Mouse (Mus musculus): ENCODE data around the gene Carm1. TPM values are rescaled to one million over a fixed set of nuclear protein-coding genes. Genes with fewer than 3 reads are reported as not detected.

The Carm1 gene
- polyA plus RNA-seq, 1 experiment: 47.7 TPM

DNA sequence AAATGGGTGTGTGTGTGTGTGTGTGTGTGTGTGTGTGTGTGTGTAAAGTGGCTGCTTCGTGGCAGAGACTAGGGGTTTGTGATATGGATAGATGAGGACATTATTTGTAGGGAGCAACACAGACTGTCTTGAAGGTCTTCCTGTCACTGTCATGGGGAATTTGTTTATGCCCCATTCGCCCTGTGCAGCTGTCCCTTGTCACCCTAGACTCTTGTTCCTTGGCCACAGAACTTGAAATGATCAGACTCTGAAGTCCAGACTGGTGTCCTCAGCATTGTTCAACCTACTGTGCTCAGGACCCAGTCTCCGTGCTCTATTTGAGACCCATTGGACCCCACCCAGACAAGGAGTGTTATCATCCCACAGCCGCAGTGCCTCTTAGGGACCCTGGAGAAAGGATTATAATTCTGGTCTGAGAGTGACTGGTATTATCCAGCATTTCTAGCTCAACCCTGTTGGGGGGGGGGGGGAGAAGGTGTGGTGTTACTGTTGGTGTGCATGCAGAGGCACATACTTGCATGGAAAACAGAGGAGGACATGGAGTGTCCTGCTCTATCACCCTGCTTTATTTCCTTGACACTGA, 18.4 kb downstream of the Carm1 start:
- 66% methylated on average over 4 of the region's 4 CpGs for WGBS
- TF ChIP-seq POLR2A (IDR thresholded peaks at IDR 0.05; ENCODE audit: low read depth, low read length) (no peak), CTCF (conservative IDR thresholded peaks at IDR 0.05; ENCODE audit: insufficient read depth, insufficient read length, low read depth, low read length) (no peak)

DNA sequence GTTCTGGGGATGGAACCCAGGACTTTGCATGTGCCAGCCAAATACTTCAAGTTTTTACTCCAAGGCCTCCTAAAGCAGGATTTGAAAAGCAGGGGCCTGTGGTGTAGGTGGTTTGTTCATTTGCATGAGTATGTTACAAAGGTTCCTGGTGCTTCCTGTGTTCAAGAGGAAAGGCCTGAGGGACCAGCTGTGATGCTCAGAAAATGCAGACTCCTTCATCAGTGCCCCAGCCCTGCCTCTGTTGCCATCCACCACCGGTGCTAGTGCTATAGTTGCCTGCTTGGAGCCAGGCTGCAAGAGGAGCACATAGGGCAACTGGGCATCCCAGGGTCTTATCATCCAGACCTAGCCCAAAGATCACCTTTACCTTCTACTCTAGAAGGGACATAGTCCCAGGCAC, 19.8 kb downstream of the Carm1 start:
- Histone ChIP-seq H3K36me3 (ENCODE audit: control insufficient read depth, insufficient read depth, low read length) (no peaks in the 10 kb centered on the region), H3K27me3 (replicated peaks; ENCODE audit: control insufficient read depth, insufficient read depth, low read length) (no peaks in the 10 kb centered on the region), H3K4me1 (ENCODE audit: control insufficient read depth, insufficient read depth, low read length) (peaks cover 4% of the 10 kb centered on the region), H3K4me3 (ENCODE audit: insufficient read depth, low read depth, low read length) (no peak overlapping the region), H3K27ac (ENCODE audit: insufficient read depth, low read depth, low read length) (no peak overlapping the region)
- TF ChIP-seq POLR2A (IDR thresholded peaks at IDR 0.05; ENCODE audit: low read depth, low read length): no peak
- WGBS: 84% methylated on average over 1 of the region's 1 CpGs
- DNase-seq: no peak

More for the DNA sequence above, 18.4 kb downstream of the Carm1 start:
- DNase-seq: no peak
- H3K4me1 ChIP-seq (ENCODE audit: control insufficient read depth, insufficient read depth, low read length): peaks cover 6% of the 10 kb centered on the region
- H3K27me3 ChIP-seq (replicated peaks; ENCODE audit: control insufficient read depth, insufficient read depth, low read length): no peaks in the 10 kb centered on the region
- no peak overlapping the region for H3K27ac ChIP-seq (ENCODE audit: insufficient read depth, low read depth, low read length)
- H3K4me3 ChIP-seq (ENCODE audit: insufficient read depth, low read depth, low read length): no peak overlapping the region
- H3K36me3 ChIP-seq (ENCODE audit: control insufficient read depth, insufficient read depth, low read length): no peaks in the 10 kb centered on the region

DNA sequence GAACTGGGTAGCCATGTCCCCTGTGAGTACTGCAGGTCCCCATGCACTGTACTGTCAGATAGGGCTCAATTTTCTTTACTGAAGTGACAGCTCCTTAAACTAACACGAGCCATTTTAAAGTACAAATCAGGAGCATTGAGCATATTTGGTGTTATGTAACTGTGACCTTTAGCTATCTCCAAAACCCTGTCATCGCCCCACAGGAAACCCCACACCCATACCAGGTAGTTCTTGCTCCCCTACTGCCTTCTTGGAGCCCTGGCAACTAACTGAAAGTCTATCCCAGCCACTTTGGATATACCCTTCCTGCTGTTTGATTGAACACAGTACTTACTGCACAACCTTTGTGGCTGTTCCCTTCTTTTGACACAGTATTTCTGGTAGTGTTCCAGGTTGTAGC, 20.4 kb downstream of the Carm1 start:
- no peak for DNase-seq
- Histone ChIP-seq H3K27ac (ENCODE audit: insufficient read depth, low read depth, low read length) (no peak overlapping the region), H3K36me3 (ENCODE audit: control insufficient read depth, insufficient read depth, low read length) (no peaks in the 10 kb centered on the region), H3K4me3 (ENCODE audit: insufficient read depth, low read depth, low read length) (no peak overlapping the region), H3K27me3 (replicated peaks; ENCODE audit: control insufficient read depth, insufficient read depth, low read length) (no peaks in the 10 kb centered on the region), H3K4me1 (ENCODE audit: control insufficient read depth, insufficient read depth, low read length) (peaks cover 4% of the 10 kb centered on the region)
- TF ChIP-seq POLR2A (IDR thresholded peaks at IDR 0.05; ENCODE audit: low read depth, low read length) (no peak), CTCF (conservative IDR thresholded peaks at IDR 0.05; ENCODE audit: insufficient read depth, insufficient read length, low read depth, low read length) (no peak)
- WGBS: 68% methylated on average over 2 of the region's 2 CpGs

DNA sequence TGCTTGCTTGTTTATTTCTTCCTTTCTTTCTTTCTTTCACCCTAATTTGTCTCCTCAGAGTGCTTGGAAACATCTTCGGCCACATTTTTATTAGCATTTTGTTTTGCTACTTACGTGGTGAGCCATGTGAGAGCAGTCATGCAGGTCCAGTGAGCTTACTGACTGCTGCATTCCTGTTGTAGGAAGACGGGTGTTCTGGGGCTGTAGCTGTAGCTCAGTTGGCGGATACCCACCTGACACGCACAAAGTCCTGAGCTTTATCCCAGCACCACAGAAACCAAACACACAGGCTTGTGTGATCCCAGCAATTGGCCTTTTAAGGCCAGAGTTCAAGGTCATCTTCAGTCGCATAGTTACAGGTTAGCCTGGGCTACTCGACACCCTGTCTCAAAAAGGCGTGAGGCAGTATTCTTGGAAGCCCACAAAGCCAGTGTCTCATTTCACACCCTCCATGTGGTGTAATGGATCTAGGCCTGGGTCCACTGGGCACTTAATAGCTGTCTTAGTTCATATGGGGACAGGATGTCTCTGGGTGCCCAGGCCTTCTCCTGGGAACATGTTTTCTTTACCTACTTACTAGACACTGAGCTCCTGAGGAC, 22.1 kb downstream of the Carm1 start:
- Histone ChIP-seq H3K36me3 (ENCODE audit: control insufficient read depth, insufficient read depth, low read length) (no peaks in the 10 kb centered on the region), H3K4me1 (ENCODE audit: control insufficient read depth, insufficient read depth, low read length) (peaks cover 4% of the 10 kb centered on the region), H3K27ac (ENCODE audit: insufficient read depth, low read depth, low read length) (peak overlapping the region; percentile 69), H3K4me3 (ENCODE audit: insufficient read depth, low read depth, low read length) (no peak overlapping the region), H3K27me3 (replicated peaks; ENCODE audit: control insufficient read depth, insufficient read depth, low read length) (no peaks in the 10 kb centered on the region)
- WGBS: 49% methylated on average over 8 of the region's 8 CpGs
- DNase-seq: peak; percentile 21
- no peak for TF ChIP-seq POLR2A (IDR thresholded peaks at IDR 0.05; ENCODE audit: low read depth, low read length)
- TF ChIP-seq CTCF (conservative IDR thresholded peaks at IDR 0.05; ENCODE audit: insufficient read depth, insufficient read length, low read depth, low read length): no peak

DNA sequence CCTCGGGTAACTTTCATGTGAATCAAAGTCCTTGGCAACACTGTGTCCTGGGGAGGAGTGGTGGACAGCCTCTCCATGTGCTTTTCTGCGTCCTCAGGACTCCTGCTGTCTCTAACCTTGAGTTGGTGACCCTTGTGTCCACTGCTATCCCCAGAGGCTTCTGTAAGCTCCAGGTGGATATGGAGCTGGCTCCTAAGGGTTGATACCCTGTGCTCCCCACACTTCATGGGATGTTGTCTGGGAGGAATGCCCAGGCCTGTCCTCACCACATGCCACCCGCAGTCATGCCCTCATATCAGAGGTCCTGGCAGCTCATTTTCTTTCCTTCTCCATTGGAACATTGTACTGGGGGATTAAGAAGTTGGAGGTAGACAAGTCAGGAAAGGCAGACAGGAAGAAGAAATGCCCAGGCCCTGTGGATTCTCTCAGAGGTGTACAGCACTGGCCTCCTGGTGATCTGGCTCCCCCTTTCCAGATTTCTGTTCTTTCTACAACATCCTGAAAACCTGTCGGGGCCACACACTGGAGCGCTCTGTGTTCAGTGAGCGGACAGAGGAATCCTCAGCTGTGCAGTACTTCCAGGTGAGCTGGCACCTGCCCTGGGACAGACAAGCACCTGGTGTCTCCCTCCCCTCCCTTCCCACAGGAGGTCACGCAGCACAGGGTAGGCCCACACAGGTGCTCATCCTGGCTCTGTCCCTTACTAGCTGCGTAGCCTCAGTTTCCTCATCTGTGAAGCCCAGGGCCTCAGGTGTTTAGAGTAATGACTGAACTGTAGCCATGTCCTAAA, 27.5 kb downstream of the Carm1 start:
- DNase-seq: no peak

DNA sequence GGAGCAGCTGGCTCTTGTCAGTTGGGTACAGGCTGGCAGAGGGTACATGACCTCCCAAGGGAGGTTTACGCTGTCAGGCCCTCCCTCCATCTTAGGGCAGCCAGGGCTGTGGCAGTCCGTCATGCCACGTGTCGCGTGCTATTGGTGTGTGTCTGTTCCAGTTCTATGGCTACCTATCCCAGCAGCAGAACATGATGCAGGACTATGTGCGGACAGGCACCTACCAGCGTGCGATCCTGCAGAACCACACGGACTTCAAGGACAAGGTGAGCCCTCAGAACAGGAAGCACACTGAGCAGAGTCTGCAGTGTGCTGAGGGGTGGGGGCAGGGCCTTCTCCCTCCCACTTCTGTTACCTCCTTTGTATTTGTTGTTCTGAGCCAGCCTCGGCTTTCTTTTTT, 28.6 kb downstream of the Carm1 start:
- Histone ChIP-seq H3K27ac (ENCODE audit: insufficient read depth, low read depth, low read length) (no peak overlapping the region), H3K36me3 (ENCODE audit: control insufficient read depth, insufficient read depth, low read length) (no peaks in the 10 kb centered on the region), H3K4me1 (ENCODE audit: control insufficient read depth, insufficient read depth, low read length) (no peaks in the 10 kb centered on the region), H3K27me3 (replicated peaks; ENCODE audit: control insufficient read depth, insufficient read depth, low read length) (no peaks in the 10 kb centered on the region), H3K4me3 (ENCODE audit: insufficient read depth, low read depth, low read length) (no peak overlapping the region)
- WGBS: 83% methylated on average over 10 of the region's 10 CpGs
- no peak for DNase-seq
- TF ChIP-seq CTCF (conservative IDR thresholded peaks at IDR 0.05; ENCODE audit: insufficient read depth, insufficient read length, low read depth, low read length) (no peak), POLR2A (IDR thresholded peaks at IDR 0.05; ENCODE audit: low read depth, low read length) (no peak)

More for the DNA sequence above, 27.5 kb downstream of the Carm1 start:
- Histone ChIP-seq H3K27me3 (replicated peaks; ENCODE audit: control insufficient read depth, insufficient read depth, low read length) (no peaks in the 10 kb centered on the region), H3K4me3 (ENCODE audit: insufficient read depth, low read depth, low read length) (no peak overlapping the region), H3K4me1 (ENCODE audit: control insufficient read depth, insufficient read depth, low read length) (no peaks in the 10 kb centered on the region), H3K27ac (ENCODE audit: insufficient read depth, low read depth, low read length) (no peak overlapping the region), H3K36me3 (ENCODE audit: control insufficient read depth, insufficient read depth, low read length) (no peaks in the 10 kb centered on the region)
- 88% methylated on average over 8 of the region's 8 CpGs for WGBS
- TF ChIP-seq POLR2A (IDR thresholded peaks at IDR 0.05; ENCODE audit: low read depth, low read length) (no peak), CTCF (conservative IDR thresholded peaks at IDR 0.05; ENCODE audit: insufficient read depth, insufficient read length, low read depth, low read length) (no peak)

DNA sequence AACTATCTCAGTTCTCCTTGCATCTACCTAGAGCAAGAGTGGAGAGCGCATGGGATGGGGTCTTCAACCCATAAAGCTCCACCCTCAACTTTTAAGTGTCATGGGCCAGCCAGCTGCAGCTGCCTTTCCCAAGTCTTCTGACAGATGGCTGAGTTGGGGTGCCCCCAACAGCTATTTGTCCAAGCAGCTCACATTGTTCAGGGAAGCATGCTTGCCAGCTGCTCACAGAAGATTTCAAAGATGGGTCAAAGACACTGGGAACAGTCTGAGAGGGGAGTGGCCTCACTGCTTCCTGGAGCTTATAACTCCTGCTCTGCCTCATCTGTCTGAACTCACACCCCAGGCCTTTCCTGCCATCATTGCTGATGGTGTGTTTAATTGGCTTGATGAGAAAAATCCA, 29.6 kb downstream of the Carm1 start:
- no peak for DNase-seq
- no peaks in the 10 kb centered on the region; the same call in 1 of the 2 replicates for H3K36me3 ChIP-seq (ENCODE audit: control insufficient read depth, insufficient read depth, low read length)
- H3K27me3 ChIP-seq (replicated peaks; ENCODE audit: control insufficient read depth, insufficient read depth, low read length): no peaks in the 10 kb centered on the region
- WGBS: 86% methylated on average over 1 of the region's 1 CpGs
- H3K4me3 ChIP-seq (ENCODE audit: insufficient read depth, low read depth, low read length): no peak overlapping the region
- no peaks in the 10 kb centered on the region for H3K4me1 ChIP-seq (ENCODE audit: control insufficient read depth, insufficient read depth, low read length)
- no peak overlapping the region for H3K27ac ChIP-seq (ENCODE audit: insufficient read depth, low read depth, low read length)
- TF ChIP-seq CTCF (conservative IDR thresholded peaks at IDR 0.05; ENCODE audit: insufficient read depth, insufficient read length, low read depth, low read length): no peak
- TF ChIP-seq POLR2A (IDR thresholded peaks at IDR 0.05; ENCODE audit: low read depth, low read length): no peak
